Mouse (Mus musculus): Measurements from ENCODE around the gene Bmp8a. TPM values are rescaled to one million over a fixed set of nuclear protein-coding genes. Genes with fewer than 3 reads are reported as not detected.

The Bmp8a gene
- polyA plus RNA-seq (2015; fragmentation: Nextera tagmentation; extraction: Ambion mirVana) = 0.11 and 0.24 TPM in 2 replicates

GRCm38 (mm10) chr4:123342642-123343470, at the start of gene Bmp8a:
Gene Bmp8a (minus strand): TSS chr4:123343252.

GRCm38 (mm10) chr4:123323534-123323933, 19.5 kb downstream of the Bmp8a start, which contains the start of gene Oxct2a:
Gene Oxct2a (minus strand): TSS chr4:123323634.

Other genes with a start within 250 kb of the Bmp8a start
- gene Bmp8b, start 238.1 kb downstream of the Bmp8a start, polyA plus RNA-seq (2015; fragmentation: Nextera tagmentation; extraction: Ambion mirVana) = 0.05 and 0.17 TPM in 2 replicates
- not detected in 2 replicates for gene Oxct2b, start 227.0 kb downstream of the Bmp8a start, polyA plus RNA-seq (2015; fragmentation: Nextera tagmentation; extraction: Ambion mirVana)
- 53.8 and 56.7 TPM in 2 replicates for gene Ppie, start 203.3 kb downstream of the Bmp8a start, polyA plus RNA-seq (2015; fragmentation: Nextera tagmentation; extraction: Ambion mirVana)
- gene Hpcal4, start 160.0 kb downstream of the Bmp8a start, polyA plus RNA-seq (2015; fragmentation: Nextera tagmentation; extraction: Ambion mirVana) = not detected in 2 replicates
- gene Nt5c1a, start 141.7 kb downstream of the Bmp8a start, polyA plus RNA-seq (2015; fragmentation: Nextera tagmentation; extraction: Ambion mirVana) = not detected in 2 replicates
- gene Heyl, start 109.7 kb downstream of the Bmp8a start, polyA plus RNA-seq (2015; fragmentation: Nextera tagmentation; extraction: Ambion mirVana) = 2.0 and 4.0 TPM in 2 replicates
- 73.6 and 85.2 TPM in 2 replicates for gene Pabpc4, start 80.9 kb downstream of the Bmp8a start, polyA plus RNA-seq (2015; fragmentation: Nextera tagmentation; extraction: Ambion mirVana)
- gene Oxct2a, start 19.6 kb downstream of the Bmp8a start, polyA plus RNA-seq (2015; fragmentation: Nextera tagmentation; extraction: Ambion mirVana) = 0.07 TPM in 1 of 2 replicates, not detected in the other